Mouse (Mus musculus): ENCODE measurements around the gene Ccm2l.

- no peak for TF ChIP-seq CTCF (IDR thresholded peaks at IDR 0.05; ENCODE audit: borderline replicate concordance, extremely low read depth, insufficient read depth, insufficient read length)
- no peak for TF ChIP-seq POLR2A (IDR thresholded peaks at IDR 0.05; ENCODE audit: borderline replicate concordance, extremely low read depth, insufficient read depth, insufficient read length, poor library complexity, severe bottlenecking)
These were observed 2.4 kb upstream of the Ccm2l start for GRCm38 (mm10) chr2:153063394-153063793.

Measured in brain, embryonic 14.5 days (tissue).